Mouse (Mus musculus) layer of hippocampus, adult 8-10 months (tissue): ENCODE measurements around the gene Shh. TPM values are rescaled to one million over a fixed set of nuclear protein-coding genes. Genes with fewer than 3 reads are reported as not detected.

Experiments used
- total RNA-seq, 4 experiments: library from RNA; stranded (reverse); gene quantifications; 2 replicates each; pipeline ENCODE4 v1.2.4; 2022

Shh gene
- total RNA-seq, 4 experiments from 2014 or later, result 0.83 to 1.7 (median 1.5) TPM

Other genes with a start within 250 kb of the Shh start
- gene Cnpy1, start 221.4 kb downstream of the Shh start, total RNA-seq, result under 1 TPM in 3 of 4 experiments, not detected in 1; 0.12 to 0.43 (median 0.25) TPM
- gene Rbm33, start 150.1 kb downstream of the Shh start, total RNA-seq, result 10 to 100 TPM; 60.2 to 70.2 (median 65.7) TPM